Mouse (Mus musculus) heart, adult 8-10 months (tissue): ENCODE measurements around the gene Sec31b. TPM values are rescaled to one million over a fixed set of nuclear protein-coding genes. Genes with fewer than 3 reads are reported as not detected.

Experiments
- DNase-seq: peaks from one replicate; pipeline ENCODE4 v3.0.0; 2022; ENCODE audit warnings: low spot score
- total RNA-seq, 4 experiments: library from RNA; stranded (reverse); gene quantifications; 2 replicates each; pipeline ENCODE4 v1.2.4; 2022

Sec31b gene
- total RNA-seq, 4 experiments from 2014 or later: 9.7 to 14.1 (median 10.7) TPM

GRCm38 (mm10) chr19:44476541-44476940 lies 69.1 kb downstream of the Sec31b start:
- no peak for DNase-seq

DNA sequence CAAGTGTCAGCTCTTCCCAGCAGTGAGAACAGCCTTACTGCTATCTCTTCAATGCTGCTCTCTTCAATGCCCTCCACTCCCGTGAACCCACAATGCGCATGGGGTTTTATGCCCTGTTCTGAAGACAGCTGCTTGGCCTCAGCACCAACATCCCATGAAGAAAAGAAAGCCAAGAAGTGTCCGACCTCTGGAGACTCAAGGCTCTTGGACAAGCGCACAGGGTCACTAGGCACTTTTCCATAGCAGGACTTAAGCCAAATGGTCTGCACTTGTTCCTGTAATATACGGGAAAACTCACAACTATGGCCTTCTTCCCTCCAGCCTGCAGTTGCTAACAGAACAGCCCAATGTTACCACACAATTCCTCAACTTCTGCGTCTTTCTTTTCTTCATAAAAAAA lies 70.4 kb downstream of the Sec31b start:
- DNase-seq: no peak

DNA sequence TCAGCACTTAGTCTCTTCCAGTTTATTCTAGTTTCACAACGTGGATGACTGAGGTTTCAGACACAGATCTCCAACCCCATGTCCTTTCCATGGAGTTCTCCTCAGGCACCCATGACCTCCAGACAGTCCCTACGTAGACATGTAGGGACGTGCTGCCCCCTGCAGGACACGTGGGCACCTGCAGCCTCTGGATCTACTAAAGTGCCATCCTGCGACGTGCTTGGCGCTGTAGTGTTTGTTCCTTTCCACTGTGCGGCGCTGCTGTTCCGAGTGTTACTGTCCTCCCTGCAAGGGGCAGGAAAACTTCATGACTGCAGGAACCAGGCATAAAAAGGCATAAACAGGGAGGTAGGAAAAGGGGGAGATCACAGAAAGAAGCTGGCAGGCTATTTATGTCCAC lies 71.5 kb downstream of the Sec31b start:
- peak; percentile 61 for DNase-seq

Other genes starting within 250 kb of the Sec31b start
- 1 to 10 TPM; 2.6 to 5.1 (median 3.1) TPM for gene Scd4, start 212.8 kb downstream of the Sec31b start, total RNA-seq
- 10 to 100 TPM; 14.9 to 24.2 (median 20.9) TPM for gene Scd1, start 138.0 kb downstream of the Sec31b start, total RNA-seq
- gene Wnt8b, start 52.4 kb downstream of the Sec31b start, total RNA-seq: under 1 TPM in 1 of 4 experiments, not detected in 3; 0.09 TPM
- gene Gm20538, start 7.0 kb upstream of the Sec31b start, total RNA-seq: not detected
- 1,000 to 10,000 TPM; 2,001 to 2,142 (median 2,069) TPM for gene Ndufb8, start 9.6 kb upstream of the Sec31b start, total RNA-seq
- 10 to 100 TPM; 53.2 to 62.2 (median 59.5) TPM for gene Hif1an, start 17.0 kb upstream of the Sec31b start, total RNA-seq
- gene Pax2, start 210.2 kb upstream of the Sec31b start, total RNA-seq: not detected